Mouse (Mus musculus) urinary bladder, postnatal 36 days (tissue): ENCODE measurements around the gene Defa21.
"Not testable (repeated sequence)": the region's sequence is repeated elsewhere in the genome, so short reads cannot be mapped to it uniquely, and the experiment has no call there.

Source experiments
- DNase-seq, 2 experiments: peaks; one replicate each; pipeline ENCODE4 v3.0.0; 2022; ENCODE audit warnings: low spot score in 2 of 2, mixed read lengths in 1 of 2

Defa21 gene

DNA sequence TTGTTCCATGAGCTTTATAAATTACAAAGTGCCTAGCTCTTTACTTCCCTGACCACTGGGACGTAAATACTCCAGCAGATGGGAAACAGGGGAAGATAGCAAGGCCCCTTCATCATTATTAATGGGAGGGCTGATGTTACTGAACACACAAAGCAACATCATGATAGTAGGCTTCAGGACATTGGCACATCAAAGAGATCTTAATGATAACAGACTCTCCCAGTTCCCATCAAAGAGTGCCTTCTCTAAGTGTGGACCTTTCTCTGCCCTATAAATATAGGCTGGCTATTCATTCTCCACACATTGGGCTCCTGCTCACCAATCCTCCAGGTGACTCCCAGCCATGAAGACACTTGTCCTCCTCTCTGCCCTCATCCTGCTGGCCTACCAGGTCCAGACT, at the start of gene Defa21:
Gene Defa21, plus strand, starts transcription at position 301 of the 400 bp plus-strand sequence.
- not testable (repeated sequence) for DNase-seq

DNA sequence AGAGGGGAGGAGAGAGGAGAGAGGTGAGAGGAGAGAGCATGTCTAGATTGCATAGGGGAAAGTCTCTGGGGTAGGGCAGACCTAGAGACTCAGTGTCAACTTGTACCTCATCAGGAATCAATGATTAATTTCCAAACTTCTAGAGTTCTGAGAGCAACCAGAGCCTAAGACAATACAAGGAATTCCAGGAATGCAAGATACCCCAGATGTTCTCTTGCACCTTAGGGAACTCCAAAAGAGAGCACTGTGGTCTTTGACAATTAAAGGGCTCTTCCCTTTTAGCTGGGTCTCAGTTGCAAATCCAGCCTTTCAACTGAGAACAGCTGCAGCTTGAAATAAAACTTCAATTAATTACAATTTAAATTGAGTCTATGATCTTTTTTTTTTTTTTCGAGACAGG, 45.5 kb upstream of the Defa21 start:
- no peak for DNase-seq

DNA sequence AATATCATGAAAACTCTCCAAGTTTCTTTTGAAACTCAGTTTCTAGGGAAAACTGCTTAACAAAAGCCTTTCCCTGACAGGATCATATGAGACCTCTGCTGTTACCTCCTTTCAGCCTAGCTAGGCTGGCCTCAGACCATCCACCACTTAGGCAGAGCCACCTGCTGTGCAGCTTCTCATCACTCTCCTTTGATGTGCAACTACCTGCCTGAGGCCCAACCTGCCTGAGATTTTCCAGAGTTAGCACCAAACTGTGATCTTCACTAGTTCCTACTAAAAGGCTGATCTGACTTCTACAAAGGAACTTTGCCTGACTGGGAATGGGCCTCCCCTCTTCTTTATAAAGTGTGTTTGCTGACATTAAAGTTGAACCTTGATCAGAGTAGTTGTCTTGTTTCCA, 31.3 kb upstream of the Defa21 start:
- DNase-seq, result not testable (repeated sequence)

DNA sequence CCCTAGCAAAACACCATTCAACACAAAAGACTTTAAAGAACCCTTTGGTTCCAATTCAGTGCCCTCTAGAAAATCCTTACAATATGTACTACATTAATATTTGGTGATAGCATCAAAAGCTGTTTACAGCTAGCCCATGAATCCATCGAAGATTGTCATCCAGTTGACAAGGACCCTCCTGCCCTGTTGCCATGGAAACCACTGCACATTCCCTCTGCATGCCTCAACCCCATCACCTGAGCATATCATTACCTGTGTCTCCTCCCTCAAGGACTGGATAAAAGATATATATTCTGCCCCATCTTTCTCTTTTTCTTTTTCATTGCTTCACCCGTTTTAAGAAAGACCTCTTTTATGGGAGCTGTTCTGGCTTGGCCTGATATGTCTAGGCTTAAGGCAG, 28.6 kb upstream of the Defa21 start:
- no peak for DNase-seq

DNA sequence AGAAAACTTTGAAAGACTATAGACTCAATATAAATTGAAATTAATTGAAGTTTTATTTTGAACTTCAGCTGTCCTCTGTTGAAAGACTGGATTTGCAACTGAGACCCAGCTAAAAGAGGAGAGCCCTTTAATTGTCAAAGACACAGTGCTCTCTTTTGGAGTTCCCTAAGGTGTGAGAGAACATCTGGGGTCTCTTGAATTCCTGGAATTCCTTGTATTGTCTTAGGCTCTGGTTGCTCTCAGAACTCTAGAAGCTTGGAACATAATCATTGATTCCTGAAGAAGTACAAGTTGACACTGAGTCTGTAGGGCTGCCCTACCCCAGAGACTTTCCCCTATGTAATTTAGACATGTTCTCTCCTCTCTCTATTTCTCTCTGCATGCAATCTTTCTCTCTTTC, 28.1 kb upstream of the Defa21 start:
- no peak for DNase-seq

DNA sequence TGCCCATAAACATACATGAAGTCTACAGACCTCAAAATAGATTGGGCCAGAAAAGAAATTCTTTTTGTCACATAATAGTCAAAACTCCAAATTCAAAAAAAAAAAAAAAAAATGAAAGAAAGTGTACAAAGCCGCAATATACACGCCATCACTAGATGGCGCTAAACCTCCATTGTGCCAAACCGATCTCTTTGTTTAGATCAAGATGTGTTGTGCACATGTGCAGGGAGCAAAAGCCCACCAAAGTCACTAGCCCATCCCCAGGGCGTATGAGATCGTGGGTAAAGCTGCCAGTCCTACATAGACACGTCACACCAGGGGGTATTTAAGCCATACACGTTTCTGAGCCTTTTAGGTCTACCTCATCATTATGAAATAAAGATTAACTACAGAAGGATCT, 24.2 kb upstream of the Defa21 start:
- DNase-seq, result no peak

DNA sequence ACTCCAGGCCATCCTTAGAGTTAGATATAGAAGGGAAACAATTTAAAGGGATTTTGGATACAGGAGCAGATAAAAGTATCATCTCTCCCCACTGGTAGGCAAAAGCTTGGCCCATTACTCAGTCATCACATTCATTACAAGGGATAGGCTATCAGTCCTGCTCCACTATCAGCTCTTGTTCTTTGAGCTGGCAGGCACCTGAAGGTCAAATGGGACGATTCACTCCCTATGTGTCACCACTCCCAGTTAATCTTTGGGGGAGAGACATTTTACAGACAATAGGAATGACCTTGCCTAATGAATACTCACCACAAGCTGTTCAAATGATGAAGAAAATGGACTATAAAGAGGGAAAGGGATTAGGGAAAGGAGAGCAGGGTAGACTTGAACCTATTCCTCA, 18.5 kb upstream of the Defa21 start:
- no peak for DNase-seq

DNA sequence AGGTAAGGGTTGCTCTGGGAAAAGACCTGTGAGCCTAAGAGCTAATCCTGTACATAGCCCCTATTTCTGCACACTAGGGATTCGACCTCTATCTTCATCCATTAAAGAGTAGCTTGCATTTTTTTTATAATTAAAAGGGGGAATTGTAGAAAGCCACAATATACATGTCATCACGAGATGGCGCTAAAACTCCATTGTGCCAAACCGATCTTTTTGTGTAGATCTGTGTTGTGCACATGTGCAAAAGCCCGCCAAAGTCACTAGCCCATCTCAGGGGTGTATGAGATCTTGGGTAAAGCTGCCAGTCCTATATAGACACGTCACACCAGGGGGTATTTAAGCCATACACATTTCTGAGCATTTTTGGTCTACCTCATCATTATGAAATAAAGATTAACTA, 16.8 kb upstream of the Defa21 start:
- not testable (repeated sequence) for DNase-seq

DNA sequence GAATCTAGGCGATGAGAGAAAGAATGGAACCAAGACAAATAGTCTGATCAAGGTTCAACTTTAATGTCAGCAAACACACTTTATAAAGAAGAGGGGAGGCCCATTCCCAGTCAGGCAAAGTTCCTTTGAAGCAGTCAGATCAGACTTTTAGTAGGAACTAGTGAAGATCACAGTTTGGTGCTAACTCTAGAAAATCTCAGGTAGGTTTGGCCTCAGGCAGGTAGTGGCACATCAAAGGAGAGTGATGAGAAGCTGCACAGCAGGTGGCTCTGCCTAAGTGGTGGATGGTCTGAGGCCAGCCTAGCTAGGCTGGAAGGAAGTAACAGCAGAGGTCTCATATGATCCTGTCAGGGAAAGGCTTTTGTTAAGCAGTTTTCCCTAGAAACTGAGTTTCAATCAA, 14.8 kb upstream of the Defa21 start:
- DNase-seq, result not testable (repeated sequence)

DNA sequence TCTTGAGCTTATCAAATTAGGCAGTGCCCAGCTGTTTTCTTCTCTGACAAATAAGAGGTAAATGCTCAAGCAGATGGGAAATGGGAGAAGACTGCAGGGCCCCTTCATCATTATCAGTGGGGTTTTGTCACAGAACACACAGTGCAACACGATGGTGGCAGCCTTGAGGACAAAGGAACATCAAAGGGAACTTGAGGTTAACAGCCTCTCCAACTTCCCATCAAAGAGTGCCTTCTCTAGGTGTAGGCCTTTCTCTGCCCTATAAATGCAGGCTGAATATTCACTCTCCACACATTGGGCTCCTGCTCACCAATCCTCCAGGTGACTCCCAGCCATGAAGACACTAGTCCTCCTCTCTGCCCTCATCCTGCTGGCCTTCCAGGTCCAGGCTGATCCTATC, 29.4 kb downstream of the Defa21 start, which contains the start of gene Defa23:
Gene Defa23, plus strand, starts transcription at position 301 of the 400 bp plus-strand sequence.
- DNase-seq, result not testable (repeated sequence)

DNA sequence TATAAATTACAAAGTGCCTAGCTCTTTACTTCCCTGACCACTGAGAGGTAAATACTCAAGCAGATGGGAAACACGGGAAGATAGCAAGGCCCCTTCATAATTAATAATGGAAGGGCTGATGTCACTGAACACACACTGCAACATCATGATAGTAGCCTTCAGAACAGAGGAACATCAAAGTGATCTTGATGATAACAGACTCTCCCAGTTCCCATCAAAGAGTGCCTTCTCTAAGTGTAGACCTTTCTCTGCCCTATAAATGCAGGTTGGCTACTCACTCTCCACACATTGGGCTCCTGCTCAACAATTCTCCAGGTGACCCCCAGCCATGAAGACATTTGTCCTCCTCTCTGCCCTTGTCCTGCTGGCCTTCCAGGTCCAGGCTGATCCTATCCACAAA, 39.4 kb downstream of the Defa21 start, which contains the start of gene Defa35:
Gene Defa35, plus strand, starts transcription at position 301 of the 400 bp plus-strand sequence.
- not testable (repeated sequence) for DNase-seq
